Mouse (Mus musculus) kidney, adult 2 months (tissue): ENCODE data around the gene Angpt4.

Experiments used
- CTCF ChIP-seq: fragments of 200-500 bp; conservative IDR thresholded peaks from 2 replicates; pipeline ENCODE4 v1.5.1; 2011; ENCODE audit warnings: low read depth, mild to moderate bottlenecking, control low read depth, low read length, moderate library complexity, mixed read lengths; ENCODE audit not compliant: insufficient read depth, insufficient read length
- POLR2A ChIP-seq: fragments of 200-500 bp; IDR thresholded peaks from one replicate; pipeline ENCODE4 v1.6.1; 2011; ENCODE audit warnings: low read depth, low read length, control low read depth

DNA sequence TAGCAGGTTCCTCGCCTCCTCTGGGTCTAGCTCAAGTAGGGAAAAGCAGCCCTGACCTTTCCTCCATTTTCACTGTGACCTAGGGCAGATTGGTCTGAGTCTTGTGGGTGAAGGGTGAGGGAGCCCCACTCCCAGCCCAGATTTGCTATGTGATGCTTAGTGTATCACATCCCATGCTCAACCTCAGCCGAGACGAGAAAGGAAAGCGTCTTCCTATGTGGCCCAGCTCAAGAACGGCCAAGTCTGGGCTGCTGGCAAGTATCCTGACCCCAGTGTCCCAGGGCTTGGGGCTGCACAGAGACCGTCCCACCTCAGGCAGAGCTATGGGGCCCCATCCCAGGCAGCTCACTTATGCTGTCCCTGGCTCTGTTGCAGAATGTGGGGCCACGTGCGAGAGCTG lies 42.8 kb upstream of the Angpt4 start:
- no peak for TF ChIP-seq POLR2A
- TF ChIP-seq CTCF = no peak
